Mouse (Mus musculus): Measurements from ENCODE around the gene Clec12b. TPM values are rescaled to one million over a fixed set of nuclear protein-coding genes. Genes with fewer than 3 reads are reported as not detected.
A peak's percentile ranks its signal among the peaks of the same experiment; 100 is the strongest.

The Clec12b gene
- not detected in 2 replicates for polyA plus RNA-seq (2015; fragmentation: Nextera tagmentation; extraction: Ambion mirVana)

- no peak within 1 kb of the TSS for H3K4me3 ChIP-seq
- H3K9ac ChIP-seq = no peak within 1 kb of the TSS
- no peak within 1 kb of the TSS for H3K27ac ChIP-seq
- no peaks in the 10 kb centered on the region for H3K4me1 ChIP-seq
- no peaks in the 10 kb centered on the region for H3K36me3 ChIP-seq
- no peaks in the 10 kb centered on the region for H3K9me3 ChIP-seq
- 87% methylated on average over 2 of the region's 2 CpGs for whole genome bisulfite sequencing
- no peak for ATAC-seq (ENCODE audit: insufficient number of reproducible peaks, insufficient read depth, low FRiP score, low TSS enrichment, low read depth)
- no peaks in the 10 kb centered on the region for H3K27me3 ChIP-seq
- H3K4me2 ChIP-seq = no peak within 1 kb of the TSS
Observed at GRCm38 (mm10) chr6:129385774-129386173, at the start of gene Clec12b. Gene Clec12b (minus strand): TSS chr6:129385874.

- H3K4me3 ChIP-seq = no peak overlapping the region
- H3K4me2 ChIP-seq = no peak overlapping the region
- WGBS = 78% methylated on average over 5 of the region's 5 CpGs
- no peak for ATAC-seq (ENCODE audit: insufficient number of reproducible peaks, insufficient read depth, low FRiP score, low TSS enrichment, low read depth)
- no peaks in the 10 kb centered on the region for H3K36me3 ChIP-seq
- no peak overlapping the region for H3K9ac ChIP-seq
- no peak overlapping the region for H3K27ac ChIP-seq
- H3K27me3 ChIP-seq = no peaks in the 10 kb centered on the region
- no peaks in the 10 kb centered on the region for H3K4me1 ChIP-seq
- no peaks in the 10 kb centered on the region for H3K9me3 ChIP-seq
Observed at GRCm38 (mm10) chr6:129434239-129434638, 48.6 kb upstream of the Clec12b start.

- no peak for ATAC-seq (ENCODE audit: insufficient number of reproducible peaks, insufficient read depth, low FRiP score, low TSS enrichment, low read depth)
- Histone ChIP-seq H3K9me3 (no peaks in the 10 kb centered on the region), H3K27me3 (no peaks in the 10 kb centered on the region), H3K4me1 (peaks cover 10% of the 10 kb centered on the region), H3K27ac (no peak overlapping the region), H3K9ac (no peak overlapping the region), H3K4me3 (no peak overlapping the region), H3K4me2 (no peak overlapping the region), H3K36me3 (no peaks in the 10 kb centered on the region)
- WGBS = 77% methylated on average over 4 of the region's 4 CpGs
Observed at GRCm38 (mm10) chr6:129427281-129427680, 41.6 kb upstream of the Clec12b start.

GRCm38 (mm10) chr6:129425812-129426211, 40.1 kb upstream of the Clec12b start:
- ATAC-seq (ENCODE audit: insufficient number of reproducible peaks, insufficient read depth, low FRiP score, low TSS enrichment, low read depth) = no peak
- Histone ChIP-seq H3K4me3 (no peak overlapping the region), H3K27ac (no peak overlapping the region), H3K9ac (no peak overlapping the region), H3K27me3 (no peaks in the 10 kb centered on the region), H3K4me2 (no peak overlapping the region), H3K4me1 (peaks cover 10% of the 10 kb centered on the region), H3K36me3 (no peaks in the 10 kb centered on the region), H3K9me3 (no peaks in the 10 kb centered on the region)
- 17% methylated on average over 5 of the region's 5 CpGs for WGBS

- Histone ChIP-seq H3K9me3 (no peaks in the 10 kb centered on the region), H3K4me2 (no peak overlapping the region), H3K36me3 (no peaks in the 10 kb centered on the region), H3K27ac (no peak overlapping the region), H3K27me3 (no peaks in the 10 kb centered on the region), H3K9ac (no peak overlapping the region), H3K4me3 (no peak overlapping the region), H3K4me1 (peaks cover 10% of the 10 kb centered on the region)
- ATAC-seq (ENCODE audit: insufficient number of reproducible peaks, insufficient read depth, low FRiP score, low TSS enrichment, low read depth) = no peak
- 64% methylated on average over 5 of the region's 5 CpGs for WGBS
Observed at GRCm38 (mm10) chr6:129425217-129425616, 39.5 kb upstream of the Clec12b start.

- Histone ChIP-seq H3K9me3 (no peaks in the 10 kb centered on the region), H3K27ac (0 out of 2 replicates have a peak overlapping the region, but pooled peaks have one; percentile 11), H3K4me1 (peaks cover 10% of the 10 kb centered on the region), H3K4me3 (no peak overlapping the region), H3K9ac (no peak overlapping the region), H3K36me3 (no peaks in the 10 kb centered on the region), H3K4me2 (no peak overlapping the region), H3K27me3 (no peaks in the 10 kb centered on the region)
- 16% methylated on average over 1 of the region's 1 CpGs for WGBS
- peak; percentile 67 for ATAC-seq (ENCODE audit: insufficient number of reproducible peaks, insufficient read depth, low FRiP score, low TSS enrichment, low read depth)
Observed at GRCm38 (mm10) chr6:129423734-129424072, 38.0 kb upstream of the Clec12b start.

- 58% methylated on average over 4 of the region's 4 CpGs for WGBS
- Histone ChIP-seq H3K36me3 (no peaks in the 10 kb centered on the region), H3K27me3 (no peaks in the 10 kb centered on the region), H3K9ac (no peak overlapping the region), H3K4me1 (peaks cover 10% of the 10 kb centered on the region), H3K9me3 (no peaks in the 10 kb centered on the region), H3K4me2 (no peak overlapping the region), H3K27ac (peak overlapping the region; percentile 11; the same call in 1 of the 2 replicates), H3K4me3 (no peak overlapping the region)
- no peak for ATAC-seq (ENCODE audit: insufficient number of reproducible peaks, insufficient read depth, low FRiP score, low TSS enrichment, low read depth)
Observed at GRCm38 (mm10) chr6:129423040-129423733, 37.5 kb upstream of the Clec12b start.

GRCm38 (mm10) chr6:129422311-129422710, 36.6 kb upstream of the Clec12b start:
- Histone ChIP-seq H3K27ac (no peak overlapping the region), H3K9ac (no peak overlapping the region), H3K27me3 (no peaks in the 10 kb centered on the region), H3K4me2 (no peak overlapping the region), H3K4me3 (no peak overlapping the region), H3K36me3 (no peaks in the 10 kb centered on the region), H3K4me1 (peaks cover 10% of the 10 kb centered on the region), H3K9me3 (no peaks in the 10 kb centered on the region)
- ATAC-seq (ENCODE audit: insufficient number of reproducible peaks, insufficient read depth, low FRiP score, low TSS enrichment, low read depth) = no peak
- WGBS = 85% methylated on average over 3 of the region's 3 CpGs

GRCm38 (mm10) chr6:129414177-129414576, 28.5 kb upstream of the Clec12b start:
- no peak for ATAC-seq (ENCODE audit: insufficient number of reproducible peaks, insufficient read depth, low FRiP score, low TSS enrichment, low read depth)
- Histone ChIP-seq H3K36me3 (no peaks in the 10 kb centered on the region), H3K4me2 (no peak overlapping the region), H3K4me1 (no peaks in the 10 kb centered on the region), H3K4me3 (no peak overlapping the region), H3K27me3 (no peaks in the 10 kb centered on the region), H3K9ac (no peak overlapping the region), H3K27ac (no peak overlapping the region), H3K9me3 (no peaks in the 10 kb centered on the region)
- 89% methylated on average over 1 of the region's 1 CpGs for WGBS

GRCm38 (mm10) chr6:129408562-129408961, 22.9 kb upstream of the Clec12b start, which contains the start of gene Clec9a:
Gene Clec9a (plus strand): TSS chr6:129408862.
- 85% methylated on average over 2 of the region's 2 CpGs for WGBS
- Histone ChIP-seq H3K27me3 (no peaks in the 10 kb centered on the region), H3K9me3 (no peaks in the 10 kb centered on the region), H3K4me2 (no peak within 1 kb of the TSS), H3K4me3 (no peak within 1 kb of the TSS), H3K9ac (no peak within 1 kb of the TSS), H3K27ac (no peak within 1 kb of the TSS), H3K4me1 (no peaks in the 10 kb centered on the region), H3K36me3 (no peaks in the 10 kb centered on the region)
- ATAC-seq (ENCODE audit: insufficient number of reproducible peaks, insufficient read depth, low FRiP score, low TSS enrichment, low read depth) = no peak

- ATAC-seq (ENCODE audit: insufficient number of reproducible peaks, insufficient read depth, low FRiP score, low TSS enrichment, low read depth) = no peak
- 40% methylated on average over 2 of the region's 2 CpGs for WGBS
- no peak overlapping the region for H3K4me2 ChIP-seq
Observed at GRCm38 (mm10) chr6:129407324-129407723, 21.6 kb upstream of the Clec12b start.

GRCm38 (mm10) chr6:129405999-129406398, 20.3 kb upstream of the Clec12b start:
- no peak overlapping the region for H3K4me3 ChIP-seq
- H3K9me3 ChIP-seq = no peaks in the 10 kb centered on the region
- no peaks in the 10 kb centered on the region for H3K36me3 ChIP-seq
- no peak overlapping the region for H3K4me2 ChIP-seq
- H3K4me1 ChIP-seq = no peaks in the 10 kb centered on the region
- ATAC-seq (ENCODE audit: insufficient number of reproducible peaks, insufficient read depth, low FRiP score, low TSS enrichment, low read depth) = no peak
- no peaks in the 10 kb centered on the region for H3K27me3 ChIP-seq
- no peak overlapping the region for H3K27ac ChIP-seq
- H3K9ac ChIP-seq = no peak overlapping the region

More at GRCm38 (mm10) chr6:129407324-129407723, 21.6 kb upstream of the Clec12b start:
- H3K36me3 ChIP-seq = no peaks in the 10 kb centered on the region
- no peaks in the 10 kb centered on the region for H3K4me1 ChIP-seq
- H3K4me3 ChIP-seq = no peak overlapping the region
- H3K27ac ChIP-seq = no peak overlapping the region
- no peak overlapping the region for H3K9ac ChIP-seq
- H3K27me3 ChIP-seq = no peaks in the 10 kb centered on the region
- no peaks in the 10 kb centered on the region for H3K9me3 ChIP-seq

All from embryonic facial prominence, embryonic 13.5 days (tissue).